Mouse (Mus musculus): ENCODE measurements around the gene Cabin1.

- TF ChIP-seq GATA1 (IDR thresholded peaks at IDR 0.05; ENCODE audit: low read length) (no peak), TAL1 (IDR thresholded peaks at IDR 0.05; ENCODE audit: low read length) (no peak)
Measured at GRCm38 (mm10) chr10:75635693-75636055, 128.5 kb downstream of the Cabin1 start.

Data from erythroblast, embryonic 14.5 days (primary cell).